Mouse (Mus musculus) erythroblast, embryonic 14.5 days (primary cell): Measurements from ENCODE around the gene Agap1. TPM values are rescaled to one million over a fixed set of nuclear protein-coding genes. Genes with fewer than 3 reads are reported as not detected.

ENCODE experiments used
- H3K27me3 ChIP-seq: 2 replicates; pipeline ENCODE4 v1.6.1; 2012; ENCODE audit warnings: inconsistent platforms; ENCODE audit not compliant: control insufficient read depth
- H3K36me3 ChIP-seq: 2 replicates; pipeline ENCODE4 v1.6.1; 2012; ENCODE audit warnings: mild to moderate bottlenecking, inconsistent platforms; ENCODE audit not compliant: control insufficient read depth
- H3K4me1 ChIP-seq: 2 replicates; pipeline ENCODE4 v1.6.1; 2012; ENCODE audit warnings: inconsistent platforms; ENCODE audit not compliant: control insufficient read depth
- H3K4me3 ChIP-seq: replicated peaks from 2 replicates; pipeline ENCODE3; 2012; ENCODE audit warnings: moderate library complexity, mild to moderate bottlenecking, inconsistent platforms
- H3K9me3 ChIP-seq: 2 replicates; pipeline ENCODE4 v1.6.1; 2012; ENCODE audit warnings: low read length, inconsistent platforms, mixed read lengths; ENCODE audit not compliant: control insufficient read depth
- GATA1 ChIP-seq: IDR thresholded peaks from 2 replicates; pipeline ENCODE4 v1.6.1; 2012; ENCODE audit warnings: low read length, inconsistent platforms, mixed read lengths
- TAL1 ChIP-seq: IDR thresholded peaks from 3 replicates; pipeline ENCODE4 v1.6.1; 2012; ENCODE audit warnings: low read length, inconsistent platforms, mixed read lengths
- polyA plus RNA-seq: library from polyadenylated mRNA; stranded (reverse); fragments of >175 nt; gene quantifications from 2 replicates; pipeline ENCODE4 v1.2.3, GENCODE M21; 2012

The Agap1 gene
- polyA plus RNA-seq, 1 experiment = 0.09 TPM

GRCm38 (mm10) chr1:89676411-89676810, 221.8 kb downstream of the Agap1 start:
- peaks cover 2% of the 10 kb centered on the region; the same call in 1 of the 2 replicates for H3K36me3 ChIP-seq
- H3K4me1 ChIP-seq = no peaks in the 10 kb centered on the region
- no peak overlapping the region for H3K4me3 ChIP-seq

GRCm38 (mm10) chr1:89680673-89681072, 226.1 kb downstream of the Agap1 start:
- H3K4me3 ChIP-seq = no peak overlapping the region
- H3K27me3 ChIP-seq = no peaks in the 10 kb centered on the region
- H3K36me3 ChIP-seq = no peaks in the 10 kb centered on the region
- no peaks in the 10 kb centered on the region for H3K9me3 ChIP-seq
- H3K4me1 ChIP-seq = no peaks in the 10 kb centered on the region
- TF ChIP-seq TAL1 = no peak

More at GRCm38 (mm10) chr1:89676411-89676810, 221.8 kb downstream of the Agap1 start:
- TF ChIP-seq GATA1 (no peak), TAL1 (no peak)
- H3K9me3 ChIP-seq = no peaks in the 10 kb centered on the region; the same call in none of the 2 replicates
- H3K27me3 ChIP-seq = no peaks in the 10 kb centered on the region

DNA sequence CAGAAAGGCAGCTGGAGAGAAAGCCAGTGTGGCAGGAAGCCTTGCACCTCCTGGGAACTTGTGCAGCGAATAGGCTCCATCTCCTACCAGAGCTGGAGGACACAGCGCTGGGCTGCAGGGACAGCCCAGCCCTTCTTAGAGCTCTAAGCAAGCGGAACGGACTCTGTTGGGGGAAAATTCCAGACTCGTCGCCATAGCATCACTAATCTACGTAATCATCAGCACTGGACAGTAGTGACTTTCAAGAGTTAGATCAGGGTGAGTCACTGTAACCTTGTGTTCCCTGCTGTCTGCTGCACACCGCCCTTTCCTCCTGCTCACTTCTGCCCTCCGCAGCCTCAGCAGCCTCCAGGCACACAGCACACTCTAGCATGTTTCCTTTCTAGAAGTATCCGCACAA, 234.3 kb downstream of the Agap1 start:
- H3K4me3 ChIP-seq = no peak overlapping the region
- no peaks in the 10 kb centered on the region for H3K4me1 ChIP-seq
- no peaks in the 10 kb centered on the region for H3K27me3 ChIP-seq
- no peaks in the 10 kb centered on the region for H3K36me3 ChIP-seq
- H3K9me3 ChIP-seq = no peaks in the 10 kb centered on the region
- TF ChIP-seq GATA1 = no peak
- no peak for TF ChIP-seq TAL1

- H3K36me3 ChIP-seq = no peaks in the 10 kb centered on the region
- H3K9me3 ChIP-seq = no peaks in the 10 kb centered on the region
Observed at GRCm38 (mm10) chr1:89689544-89690212, 235.1 kb downstream of the Agap1 start.

DNA sequence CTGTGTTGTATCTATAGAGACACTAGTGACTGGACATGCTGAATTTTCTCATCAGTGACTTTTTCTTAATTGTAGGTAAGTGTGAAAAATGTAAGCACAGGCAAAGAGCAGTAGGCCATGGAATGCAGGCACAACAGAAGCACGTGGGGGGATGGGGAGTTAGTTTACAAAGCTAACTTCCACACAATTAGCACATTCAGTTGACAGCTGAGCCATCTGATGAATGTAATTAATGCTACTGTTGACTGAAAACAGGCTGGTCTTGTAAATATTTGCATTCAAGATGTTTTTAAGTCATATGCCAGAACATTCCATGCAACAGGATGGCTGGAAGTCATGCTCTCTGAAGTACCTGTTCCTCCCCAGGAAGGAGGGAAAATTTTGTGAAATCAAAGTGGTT, 236.5 kb downstream of the Agap1 start:
- Histone ChIP-seq H3K9me3 (no peaks in the 10 kb centered on the region), H3K36me3 (no peaks in the 10 kb centered on the region), H3K4me1 (no peaks in the 10 kb centered on the region), H3K4me3 (no peak overlapping the region), H3K27me3 (no peaks in the 10 kb centered on the region)
- no peak for TF ChIP-seq TAL1
- no peak for TF ChIP-seq GATA1

More at GRCm38 (mm10) chr1:89689544-89690212, 235.1 kb downstream of the Agap1 start:
- no peak overlapping the region for H3K4me3 ChIP-seq
- TF ChIP-seq TAL1 (no peak), GATA1 (no peak)
- no peaks in the 10 kb centered on the region for H3K4me1 ChIP-seq
- H3K27me3 ChIP-seq = no peaks in the 10 kb centered on the region

DNA sequence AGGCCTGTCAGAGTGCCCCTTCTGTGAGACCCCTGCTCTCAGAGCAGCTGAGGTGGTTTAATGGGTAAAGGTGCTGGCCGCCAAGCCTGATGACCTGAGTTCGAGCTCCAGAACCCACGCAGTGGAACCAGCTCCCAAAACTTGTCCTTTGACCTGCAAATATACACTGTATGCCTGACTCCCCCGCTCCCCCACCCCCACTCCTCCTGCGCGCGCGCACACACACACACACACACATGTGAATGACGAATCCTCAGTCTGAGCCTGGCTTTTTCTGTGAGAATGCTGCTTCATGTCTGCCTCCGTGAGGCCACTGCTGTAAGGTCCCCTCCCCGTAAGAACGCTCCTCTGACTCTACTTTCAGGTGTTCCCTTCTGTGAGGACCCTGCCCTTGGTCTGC, 237.8 kb downstream of the Agap1 start:
- no peaks in the 10 kb centered on the region for H3K27me3 ChIP-seq
- no peaks in the 10 kb centered on the region for H3K36me3 ChIP-seq
- H3K4me1 ChIP-seq = no peaks in the 10 kb centered on the region
- no peak overlapping the region for H3K4me3 ChIP-seq
- no peak for TF ChIP-seq TAL1
- TF ChIP-seq GATA1 = no peak
- no peaks in the 10 kb centered on the region for H3K9me3 ChIP-seq

DNA sequence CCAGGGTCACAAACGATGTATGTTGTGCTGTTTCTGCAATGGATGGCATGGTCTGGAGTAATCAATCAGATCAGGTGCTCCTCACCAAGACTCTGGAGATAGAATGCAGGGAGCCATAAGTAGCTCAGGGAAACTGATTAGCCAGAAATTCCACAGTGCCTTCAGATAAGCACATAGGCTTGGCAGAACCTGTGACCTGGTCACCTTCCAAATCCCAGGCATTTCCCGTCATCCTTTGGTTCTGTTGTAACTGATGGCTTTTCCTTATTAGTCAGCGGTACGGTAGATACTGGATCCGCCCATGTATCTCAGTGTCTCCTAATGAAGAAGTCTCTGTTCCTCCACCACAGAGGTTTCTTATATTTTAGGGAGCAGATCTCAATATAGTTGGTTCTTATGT, 240.3 kb downstream of the Agap1 start:
- H3K9me3 ChIP-seq = no peaks in the 10 kb centered on the region
- no peak for TF ChIP-seq TAL1
- no peaks in the 10 kb centered on the region for H3K27me3 ChIP-seq
- no peaks in the 10 kb centered on the region for H3K4me1 ChIP-seq
- H3K36me3 ChIP-seq = no peaks in the 10 kb centered on the region
- H3K4me3 ChIP-seq = no peak overlapping the region

DNA sequence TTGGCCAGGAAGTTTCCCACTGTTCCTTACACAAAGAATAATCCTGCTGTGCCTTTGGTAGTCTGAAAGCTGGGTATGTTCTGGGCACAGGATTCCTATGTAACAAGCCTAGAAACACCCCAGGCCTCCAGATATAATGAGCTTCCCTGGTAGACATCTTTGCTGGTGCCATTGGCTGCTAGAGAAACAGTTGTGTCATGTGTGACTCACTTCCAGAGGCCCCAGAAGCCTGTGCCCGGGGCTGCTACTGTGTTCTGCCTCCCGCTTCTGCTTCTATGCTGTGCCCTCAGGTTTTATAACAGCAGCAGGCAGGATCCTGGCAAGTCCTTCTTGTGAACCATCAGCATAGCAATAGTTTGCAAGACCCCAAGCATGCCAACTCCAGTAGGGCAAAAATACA, 242.6 kb downstream of the Agap1 start:
- TF ChIP-seq GATA1 (no peak), TAL1 (no peak)
- no peak overlapping the region for H3K4me3 ChIP-seq

DNA sequence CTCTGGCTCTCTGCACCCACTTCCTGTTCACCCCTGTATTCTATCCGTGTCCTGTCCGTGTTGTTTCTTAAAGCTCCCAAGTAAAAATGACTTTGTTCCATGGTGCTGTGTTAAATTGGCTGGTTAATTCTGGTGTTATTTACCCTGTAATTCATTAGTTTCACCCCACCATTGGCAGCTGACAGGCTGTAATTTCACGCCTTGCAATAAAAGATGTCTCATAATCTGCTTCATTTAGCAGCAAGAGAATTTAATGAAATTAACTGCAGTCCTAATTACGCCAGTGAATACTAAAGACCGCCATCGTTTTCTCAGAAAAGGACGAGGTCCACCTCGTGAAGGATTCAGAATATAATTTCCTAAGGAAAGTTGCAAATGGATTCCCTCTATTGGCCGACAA, 245.6 kb downstream of the Agap1 start:
- H3K4me3 ChIP-seq = no peak overlapping the region
- H3K4me1 ChIP-seq = no peaks in the 10 kb centered on the region

More for the DNA sequence above, 242.6 kb downstream of the Agap1 start:
- Histone ChIP-seq H3K4me1 (no peaks in the 10 kb centered on the region), H3K9me3 (no peaks in the 10 kb centered on the region), H3K27me3 (no peaks in the 10 kb centered on the region), H3K36me3 (no peaks in the 10 kb centered on the region; the same call in 1 of the 2 replicates)

DNA sequence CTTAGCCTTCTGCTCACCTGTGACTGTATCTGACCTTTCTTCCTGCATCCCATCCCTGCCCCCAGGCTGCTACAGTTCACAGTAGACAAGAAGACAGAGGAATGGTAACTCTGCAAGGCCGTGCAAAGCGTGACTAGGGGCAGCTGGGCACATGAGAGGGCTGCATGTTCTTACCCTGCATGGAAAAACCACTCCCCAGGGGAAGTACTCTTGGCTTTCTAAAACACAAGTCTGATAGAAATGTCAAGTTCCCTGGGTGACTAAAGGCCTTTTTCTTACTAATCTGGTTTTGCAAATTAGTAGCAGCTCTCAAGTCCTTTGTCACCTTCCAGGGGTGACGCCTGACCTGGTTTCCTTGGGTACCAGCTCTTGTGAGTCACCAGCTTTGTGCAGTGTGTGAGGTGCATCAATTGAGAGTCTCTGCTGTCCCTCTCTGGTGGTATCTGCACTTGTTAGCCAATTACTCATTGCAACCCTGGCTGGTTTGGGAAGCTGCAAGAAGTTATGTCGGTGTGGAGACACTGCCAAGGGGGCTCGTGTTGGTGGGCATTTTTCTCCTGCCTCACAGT, 246.6 kb downstream of the Agap1 start:
- H3K9me3 ChIP-seq = no peaks in the 10 kb centered on the region
- no peaks in the 10 kb centered on the region for H3K27me3 ChIP-seq
- no peaks in the 10 kb centered on the region for H3K4me1 ChIP-seq
- no peak overlapping the region for H3K4me3 ChIP-seq
- no peaks in the 10 kb centered on the region; the same call in 1 of the 2 replicates for H3K36me3 ChIP-seq
- TF ChIP-seq GATA1 (no peak), TAL1 (no peak)

More for the DNA sequence above, 245.6 kb downstream of the Agap1 start:
- Histone ChIP-seq H3K36me3 (no peaks in the 10 kb centered on the region; the same call in 1 of the 2 replicates), H3K27me3 (no peaks in the 10 kb centered on the region), H3K9me3 (no peaks in the 10 kb centered on the region)
- TF ChIP-seq TAL1 (no peak), GATA1 (no peak)
